Mouse (Mus musculus) heart, embryonic 12.5 days (tissue): ENCODE measurements around the gene Apoc1. TPM values are rescaled to one million over a fixed set of nuclear protein-coding genes. Genes with fewer than 3 reads are reported as not detected.
"Not testable (repeated sequence)": the region's sequence is repeated elsewhere in the genome, so short reads cannot be mapped to it uniquely, and the experiment has no call there.

Experiments used
- ATAC-seq: fragments of 200-750 bp; cut with Nextera tagmentation; 2 replicates; pipeline ENCODE4 v1.8.0; 2017; ENCODE audit warnings: moderate TSS enrichment, moderate library complexity; ENCODE audit not compliant: insufficient number of reproducible peaks, low FRiP score
- H3K27ac ChIP-seq: fragments of 300-500 bp; sonication (generic); 2 replicates; pipeline ENCODE4 v1.5.1; 2016; ENCODE audit warnings: mild to moderate bottlenecking, moderate library complexity; ENCODE audit not compliant: poor library complexity, severe bottlenecking
- H3K27me3 ChIP-seq: fragments of 300-500 bp; sonication (generic); replicated peaks from 2 replicates; pipeline ENCODE4 v1.6.1; 2016; ENCODE audit warnings: mild to moderate bottlenecking, moderate library complexity
- H3K36me3 ChIP-seq: fragments of 300-500 bp; sonication (generic); 2 replicates; pipeline ENCODE4 v1.6.1; 2016; ENCODE audit warnings: mild to moderate bottlenecking, moderate library complexity
- H3K4me1 ChIP-seq: fragments of 300-500 bp; sonication (generic); replicated peaks from 2 replicates; pipeline ENCODE4 v1.6.1; 2016; ENCODE audit warnings: mild to moderate bottlenecking
- H3K4me2 ChIP-seq: fragments of 300-500 bp; sonication (generic); 2 replicates; pipeline ENCODE4 v1.6.1; 2016; ENCODE audit warnings: mild to moderate bottlenecking, moderate library complexity
- H3K4me3 ChIP-seq: fragments of 300-500 bp; sonication (generic); 2 replicates; pipeline ENCODE4 v1.5.1; 2016; ENCODE audit warnings: mild to moderate bottlenecking
- H3K9ac ChIP-seq: fragments of 300-500 bp; sonication (generic); 2 replicates; pipeline ENCODE4 v1.6.1; 2016; ENCODE audit warnings: mild to moderate bottlenecking, moderate library complexity
- H3K9me3 ChIP-seq: fragments of 300-500 bp; sonication (generic); replicated peaks from 2 replicates; pipeline ENCODE4 v1.6.1; 2016; ENCODE audit warnings: mild to moderate bottlenecking, moderate library complexity
- WGBS: fragments of 180-500 bp; shearing (Covaris S2); methylation state at CpG from one replicate; pipeline ENCODE4 v1.1.7; 2016; 5-methylcytosine and 5-hydroxymethylcytosine counted together
- polyA plus RNA-seq: library from polyadenylated mRNA; unstranded; fragments of >200 nt; fragmentation: Nextera tagmentation; extraction: Ambion mirVana; gene quantifications from 2 replicates; pipeline ENCODE4 v1.2.1, GENCODE M21; 2016

Gene Apoc1
- polyA plus RNA-seq, 1 experiment from 2014 or later, result 8.9 TPM

- ATAC-seq, result peak; percentile 66
- WGBS, result 4% methylated on average over 8 of the region's 8 CpGs
- Histone ChIP-seq H3K27me3 (no peaks in the 10 kb centered on the region), H3K9me3 (no peaks in the 10 kb centered on the region), H3K9ac (peak overlapping the region; percentile 37; the same call in 1 of the 2 replicates), H3K27ac (peak overlapping the region; percentile 95), H3K4me1 (peaks cover 52% of the 10 kb centered on the region), H3K4me2 (peak overlapping the region; percentile 23; the same call in 1 of the 2 replicates), H3K4me3 (no peak overlapping the region), H3K36me3 (peaks cover 17% of the 10 kb centered on the region)
Measured at GRCm38 (mm10) chr7:19695213-19695594, 2.7 kb upstream of the Apoc1 start.

GRCm38 (mm10) chr7:19694336-19695212, 2.1 kb upstream of the Apoc1 start:
- H3K9ac ChIP-seq, result peak overlapping the region; percentile 37; the same call in 1 of the 2 replicates
- peaks cover 17% of the 10 kb centered on the region for H3K36me3 ChIP-seq
- WGBS, result 62% methylated on average over 10 of the region's 10 CpGs
- peak overlapping the region; percentile 95 for H3K27ac ChIP-seq
- no peaks in the 10 kb centered on the region for H3K27me3 ChIP-seq
- H3K4me2 ChIP-seq, result peak overlapping the region; percentile 23; the same call in 1 of the 2 replicates
- H3K9me3 ChIP-seq, result no peaks in the 10 kb centered on the region
- no peak overlapping the region for H3K4me3 ChIP-seq
- no peak for ATAC-seq
- H3K4me1 ChIP-seq, result peaks cover 50% of the 10 kb centered on the region

DNA sequence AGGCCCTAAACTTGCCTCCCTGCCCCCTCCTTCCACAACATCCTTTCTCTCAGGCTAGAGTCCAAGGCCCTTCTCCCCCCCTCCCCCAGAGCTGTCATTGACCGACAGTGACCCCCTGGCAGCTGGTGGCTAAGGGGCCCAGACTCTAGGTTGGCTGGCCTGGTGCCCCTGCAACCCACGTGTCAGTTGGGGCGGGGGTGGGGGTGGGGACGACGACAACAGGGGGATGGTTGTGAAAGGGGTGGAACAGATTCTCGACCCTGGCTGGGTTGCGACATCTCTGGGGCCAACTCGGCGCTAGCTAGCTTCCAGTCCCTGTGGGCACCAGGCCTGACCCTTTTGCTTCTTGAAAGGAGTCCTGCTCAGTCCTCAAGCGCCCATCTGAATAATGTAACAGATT, 961 bp upstream of the Apoc1 start:
- Histone ChIP-seq H3K36me3 (peaks cover 17% of the 10 kb centered on the region), H3K9me3 (no peaks in the 10 kb centered on the region), H3K4me1 (peaks cover 39% of the 10 kb centered on the region), H3K27ac (peak overlapping the region; percentile 62), H3K27me3 (no peaks in the 10 kb centered on the region), H3K4me3 (no peak overlapping the region), H3K4me2 (peak overlapping the region; percentile 35), H3K9ac (peak overlapping the region; percentile 8; the same call in 1 of the 2 replicates)
- WGBS, result 26% methylated on average over 10 of the region's 10 CpGs
- ATAC-seq, result peak; percentile 38; the same call in 1 of the 2 replicates

GRCm38 (mm10) chr7:19691434-19691833, 1.0 kb downstream of the Apoc1 start:
- Histone ChIP-seq H3K4me2 (0 out of 2 replicates have a peak overlapping the region, but pooled peaks have one; percentile 1), H3K36me3 (peaks cover 6% of the 10 kb centered on the region), H3K4me3 (no peak overlapping the region), H3K4me1 (peaks cover 39% of the 10 kb centered on the region), H3K27ac (no peak overlapping the region), H3K9me3 (no peaks in the 10 kb centered on the region), H3K27me3 (no peaks in the 10 kb centered on the region), H3K9ac (no peak overlapping the region)
- no peak for ATAC-seq
- 71% methylated on average over 6 of the region's 6 CpGs for WGBS

DNA sequence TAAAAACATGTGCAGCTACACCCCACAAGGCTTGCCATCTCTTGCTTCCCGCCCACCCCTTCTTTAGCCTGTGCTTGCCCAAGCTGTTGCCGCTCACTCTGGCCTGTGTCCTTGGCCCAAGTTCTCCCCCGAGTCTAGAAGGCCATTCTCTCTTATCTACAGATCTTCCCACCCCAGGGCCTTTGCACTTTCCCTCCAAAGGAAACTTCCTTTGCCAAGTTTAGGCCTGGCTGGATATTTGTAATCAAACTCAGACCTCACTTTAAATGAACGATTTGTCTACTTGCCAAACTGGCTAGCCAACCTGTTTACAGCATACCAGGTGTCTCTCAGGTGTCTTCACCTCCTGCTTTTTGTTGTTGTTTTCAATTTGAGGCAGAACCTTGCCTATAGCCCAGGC, 1.6 kb downstream of the Apoc1 start:
- Histone ChIP-seq H3K27me3 (no peaks in the 10 kb centered on the region), H3K27ac (no peak overlapping the region), H3K9ac (no peak overlapping the region), H3K4me2 (no peak overlapping the region), H3K4me1 (peaks cover 35% of the 10 kb centered on the region), H3K36me3 (peaks cover under 1% of the 10 kb centered on the region), H3K9me3 (no peaks in the 10 kb centered on the region), H3K4me3 (no peak overlapping the region)
- no peak for ATAC-seq
- 84% methylated on average over 4 of the region's 4 CpGs for WGBS

- Histone ChIP-seq H3K36me3 (no peaks in the 10 kb centered on the region), H3K4me1 (peaks cover 15% of the 10 kb centered on the region), H3K4me3 (no peak overlapping the region), H3K27ac (no peak overlapping the region), H3K27me3 (no peaks in the 10 kb centered on the region), H3K9ac (no peak overlapping the region), H3K4me2 (no peak overlapping the region), H3K9me3 (no peaks in the 10 kb centered on the region)
- 89% methylated on average over 2 of the region's 2 CpGs for WGBS
- ATAC-seq, result no peak
Measured at GRCm38 (mm10) chr7:19688611-19689010, 3.8 kb downstream of the Apoc1 start.

DNA sequence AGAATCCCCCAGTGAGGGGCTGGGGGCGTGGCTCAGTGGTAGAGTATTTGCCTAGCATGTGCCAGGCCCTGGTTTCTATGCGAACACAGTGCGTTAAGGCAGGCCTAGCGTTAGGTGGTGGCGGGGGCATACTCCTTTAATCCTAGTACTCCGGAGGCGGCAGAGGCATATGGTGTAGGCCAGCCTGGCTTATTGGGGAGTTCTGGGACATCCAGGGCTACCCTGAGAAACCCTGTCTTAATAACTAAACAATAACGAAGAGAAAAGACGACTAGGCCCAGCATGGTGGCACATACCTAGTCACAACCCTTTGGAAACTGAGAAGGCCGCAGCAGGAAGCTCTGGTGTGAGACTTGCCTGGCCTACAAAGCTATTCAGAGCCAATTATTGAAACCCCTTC, 4.4 kb downstream of the Apoc1 start:
- Histone ChIP-seq H3K9me3 (no peaks in the 10 kb centered on the region), H3K9ac (no peak overlapping the region), H3K27ac (no peak overlapping the region), H3K27me3 (no peaks in the 10 kb centered on the region), H3K36me3 (no peaks in the 10 kb centered on the region), H3K4me3 (no peak overlapping the region), H3K4me2 (no peak overlapping the region), H3K4me1 (peaks cover 13% of the 10 kb centered on the region)
- ATAC-seq, result no peak
- 93% methylated on average over 10 of the region's 10 CpGs for WGBS

- H3K4me2 ChIP-seq, H3K27ac ChIP-seq, H3K27me3 ChIP-seq, H3K36me3 ChIP-seq, H3K9me3 ChIP-seq, ATAC-seq, H3K4me3 ChIP-seq, H3K4me1 ChIP-seq, H3K9ac ChIP-seq: not testable (repeated sequence)
- WGBS, result 44% methylated on average over 8 of the region's 8 CpGs
Measured at GRCm38 (mm10) chr7:19686927-19687583, 5.4 kb downstream of the Apoc1 start.

GRCm38 (mm10) chr7:19686521-19686920, 5.9 kb downstream of the Apoc1 start:
- H3K4me1 ChIP-seq, result peaks cover 7% of the 10 kb centered on the region; the same call in 1 of the 2 replicates
- H3K4me2 ChIP-seq, result no peak overlapping the region
- no peaks in the 10 kb centered on the region for H3K9me3 ChIP-seq
- H3K4me3 ChIP-seq, result no peak overlapping the region
- ATAC-seq, result no peak
- WGBS, result 87% methylated on average over 6 of the region's 6 CpGs
- no peak overlapping the region for H3K27ac ChIP-seq
- H3K27me3 ChIP-seq, result no peaks in the 10 kb centered on the region
- H3K9ac ChIP-seq, result no peak overlapping the region
- no peaks in the 10 kb centered on the region for H3K36me3 ChIP-seq

GRCm38 (mm10) chr7:19685374-19685773, 7.1 kb downstream of the Apoc1 start:
- 49% methylated on average over 4 of the region's 4 CpGs for WGBS

DNA sequence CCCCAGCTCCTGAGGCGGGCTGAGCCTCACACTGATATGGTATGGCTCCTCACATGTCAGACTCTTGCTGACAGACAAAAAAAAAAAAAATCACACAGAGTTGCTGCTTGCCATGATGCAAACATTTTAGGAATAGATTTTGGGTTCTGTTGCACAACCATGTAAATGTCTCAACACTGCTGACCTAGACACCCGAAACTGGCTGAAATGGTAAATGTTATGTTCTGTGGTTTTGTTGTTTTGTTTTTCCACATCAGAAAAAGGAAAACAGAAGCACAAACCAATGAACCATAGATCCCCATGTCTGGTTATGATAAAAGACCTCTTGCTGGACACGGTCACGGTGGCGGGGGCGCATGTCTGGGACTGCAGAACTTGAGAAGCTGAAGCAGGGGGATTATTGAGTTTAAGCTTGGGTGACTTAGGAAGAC, 8.7 kb downstream of the Apoc1 start:
- H3K36me3 ChIP-seq, result no peaks in the 10 kb centered on the region
- H3K27ac ChIP-seq, result no peak overlapping the region
- ATAC-seq, result no peak
- no peak overlapping the region for H3K4me2 ChIP-seq
- H3K4me1 ChIP-seq, result peaks cover 12% of the 10 kb centered on the region
- H3K9me3 ChIP-seq, result no peaks in the 10 kb centered on the region
- no peak overlapping the region for H3K9ac ChIP-seq
- WGBS, result 76% methylated on average over 6 of the region's 6 CpGs
- H3K4me3 ChIP-seq, result no peak overlapping the region
- H3K27me3 ChIP-seq, result no peaks in the 10 kb centered on the region

More at GRCm38 (mm10) chr7:19685374-19685773, 7.1 kb downstream of the Apoc1 start:
- H3K27me3 ChIP-seq, result no peaks in the 10 kb centered on the region
- no peak overlapping the region for H3K4me3 ChIP-seq
- H3K27ac ChIP-seq, result no peak overlapping the region
- ATAC-seq, result no peak
- H3K36me3 ChIP-seq, result no peaks in the 10 kb centered on the region
- no peaks in the 10 kb centered on the region for H3K9me3 ChIP-seq
- H3K4me2 ChIP-seq, result no peak overlapping the region
- peaks cover 12% of the 10 kb centered on the region for H3K4me1 ChIP-seq
- H3K9ac ChIP-seq, result no peak overlapping the region
